Mouse (Mus musculus) forebrain, embryonic 14.5 days (tissue): ENCODE measurements around the gene Tspan9. TPM values are rescaled to one million over a fixed set of nuclear protein-coding genes. Genes with fewer than 3 reads are reported as not detected.
A peak's percentile ranks its signal among the peaks of the same experiment; 100 is the strongest.

Experiments
- ATAC-seq: fragments of 200-750 bp; cut with Nextera tagmentation; 2 replicates; pipeline ENCODE4 v1.8.0; 2017; ENCODE audit warnings: mild to moderate bottlenecking, moderate library complexity
- DNase-seq: peaks from one replicate; pipeline ENCODE4 v3.0.0-alpha.2; 2015; ENCODE audit warnings: low spot score
- H3K27ac ChIP-seq: fragments of 300-500 bp; sonication (generic); 2 replicates; pipeline ENCODE4 v1.5.1; 2014; ENCODE audit warnings: low read depth, mild to moderate bottlenecking, control low read depth, low read length, moderate library complexity
- H3K27me3 ChIP-seq: fragments of 300-500 bp; sonication (generic); replicated peaks from 2 replicates; pipeline ENCODE4 v1.6.1; 2014; ENCODE audit warnings: low read length, control low read depth, mixed read lengths; ENCODE audit not compliant: control insufficient read depth, insufficient read depth
- H3K36me3 ChIP-seq: fragments of 300-500 bp; sonication (generic); 2 replicates; pipeline ENCODE4 v1.6.1; 2014; ENCODE audit warnings: low read length, control low read depth; ENCODE audit not compliant: control insufficient read depth, insufficient read depth
- H3K4me1 ChIP-seq: fragments of 300-500 bp; sonication (generic); 2 replicates; pipeline ENCODE4 v1.6.1; 2014; ENCODE audit warnings: antibody characterized with exemption, low read length, control low read depth; ENCODE audit not compliant: control insufficient read depth, insufficient read depth
- H3K4me2 ChIP-seq: fragments of 300-500 bp; sonication (generic); 2 replicates; pipeline ENCODE4 v1.6.1; 2014; ENCODE audit warnings: mild to moderate bottlenecking, control low read depth, low read length
- H3K4me3 ChIP-seq: fragments of 300-500 bp; sonication (generic); 2 replicates; pipeline ENCODE4 v1.5.1; 2014; ENCODE audit warnings: low read depth, low read length, control low read depth
- H3K9ac ChIP-seq: fragments of 300-500 bp; sonication (generic); 2 replicates; pipeline ENCODE4 v1.6.1; 2014; ENCODE audit warnings: mild to moderate bottlenecking, low read length, control low read depth, moderate library complexity
- H3K9me3 ChIP-seq: fragments of 300-500 bp; sonication (generic); replicated peaks from 2 replicates; pipeline ENCODE4 v1.6.1; 2016; ENCODE audit warnings: low read length, control low read depth, mixed read lengths; ENCODE audit not compliant: control insufficient read depth
- WGBS: fragments of 180-500 bp; shearing (Covaris S2); extraction: QIAGEN DNeasy Blood & Tissue Kit; methylation state at CpG from one replicate; pipeline ENCODE4 v1.1.7; 2014; 5-methylcytosine and 5-hydroxymethylcytosine counted together
- polyA plus RNA-seq: library from polyadenylated mRNA; unstranded; fragments of >200 nt; fragmentation: Nextera tagmentation; extraction: Ambion mirVana; gene quantifications from 2 replicates; pipeline ENCODE4 v1.2.1, GENCODE M21; 2014

Gene Tspan9
- polyA plus RNA-seq, 1 experiment from 2014 or later: 23.0 TPM

GRCm38 (mm10) chr6:128115121-128115520, 28.3 kb downstream of the Tspan9 start:
- 0 out of 2 replicates have a peak, but pooled peaks cover 2% of the 10 kb centered on the region for H3K4me1 ChIP-seq

DNA sequence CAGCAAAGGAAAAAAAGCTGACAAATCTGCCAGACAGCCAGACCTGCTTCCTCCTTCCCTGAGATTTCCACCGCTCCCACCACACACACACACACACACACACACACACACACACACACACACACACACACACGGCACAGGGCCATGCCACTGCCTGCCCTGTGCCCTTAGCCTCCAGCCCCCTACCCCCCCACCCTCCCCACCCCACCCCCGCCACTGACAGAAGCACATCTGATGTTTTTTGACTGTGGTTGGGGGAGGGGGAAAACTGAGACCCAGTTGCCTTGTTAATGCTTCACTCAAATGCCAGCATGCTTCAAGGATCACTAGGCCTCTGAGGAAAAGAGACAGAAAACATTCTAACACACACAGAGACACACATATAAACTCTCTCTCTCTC, 30.8 kb downstream of the Tspan9 start:
- no peak overlapping the region; the same call in 1 of the 2 replicates for H3K27ac ChIP-seq
- ATAC-seq (0 out of 2 replicates have a peak, but pooled peaks have one; percentile 25), DNase-seq (peak; percentile 50)
- H3K36me3 ChIP-seq: no peaks in the 10 kb centered on the region
- no peaks in the 10 kb centered on the region for H3K9me3 ChIP-seq
- no peak overlapping the region for H3K9ac ChIP-seq
- H3K4me2 ChIP-seq: no peak overlapping the region
- no peak overlapping the region for H3K4me3 ChIP-seq
- 25% methylated on average over 3 of the region's 3 CpGs for WGBS
- H3K27me3 ChIP-seq: no peaks in the 10 kb centered on the region
- H3K4me1 ChIP-seq: 0 out of 2 replicates have a peak, but pooled peaks cover 2% of the 10 kb centered on the region

More at GRCm38 (mm10) chr6:128115121-128115520, 28.3 kb downstream of the Tspan9 start:
- H3K4me3 ChIP-seq: no peak overlapping the region
- DNase-seq (peak; percentile 30), ATAC-seq (0 out of 2 replicates have a peak, but pooled peaks have one; percentile 9)
- 81% methylated on average over 6 of the region's 6 CpGs for WGBS
- H3K9ac ChIP-seq: no peak overlapping the region
- no peak overlapping the region for H3K27ac ChIP-seq
- H3K27me3 ChIP-seq: no peaks in the 10 kb centered on the region
- H3K36me3 ChIP-seq: no peaks in the 10 kb centered on the region
- no peak overlapping the region for H3K4me2 ChIP-seq
- no peaks in the 10 kb centered on the region for H3K9me3 ChIP-seq

DNA sequence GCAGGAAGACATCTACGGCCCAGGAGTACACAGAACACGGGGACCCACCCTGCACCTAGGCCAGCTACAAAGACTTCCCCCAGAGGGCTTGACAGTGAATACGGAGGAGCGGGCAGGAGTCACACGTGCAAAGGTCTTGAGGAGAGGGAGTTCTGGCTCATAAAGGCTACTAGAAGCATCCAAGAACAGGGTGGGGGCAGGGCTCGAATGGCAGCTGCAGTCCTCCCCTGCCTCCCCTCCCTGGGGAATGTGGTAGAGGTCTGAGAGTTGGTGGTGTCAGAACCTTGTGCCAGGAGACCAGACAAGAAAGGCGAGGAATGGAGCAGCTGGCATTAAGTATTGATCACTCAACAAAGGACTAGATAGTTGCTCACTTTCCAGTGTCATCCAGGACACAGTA, 31.6 kb downstream of the Tspan9 start:
- 69% methylated on average over 7 of the region's 7 CpGs for whole genome bisulfite sequencing
- no peak overlapping the region for H3K27ac ChIP-seq
- no peaks in the 10 kb centered on the region for H3K36me3 ChIP-seq
- no peak overlapping the region for H3K4me2 ChIP-seq
- H3K4me1 ChIP-seq: 0 out of 2 replicates have a peak, but pooled peaks cover 2% of the 10 kb centered on the region
- H3K9ac ChIP-seq: no peak overlapping the region
- ATAC-seq (no peak), DNase-seq (no peak)
- H3K27me3 ChIP-seq: no peaks in the 10 kb centered on the region
- H3K9me3 ChIP-seq: no peaks in the 10 kb centered on the region
- H3K4me3 ChIP-seq: no peak overlapping the region

DNA sequence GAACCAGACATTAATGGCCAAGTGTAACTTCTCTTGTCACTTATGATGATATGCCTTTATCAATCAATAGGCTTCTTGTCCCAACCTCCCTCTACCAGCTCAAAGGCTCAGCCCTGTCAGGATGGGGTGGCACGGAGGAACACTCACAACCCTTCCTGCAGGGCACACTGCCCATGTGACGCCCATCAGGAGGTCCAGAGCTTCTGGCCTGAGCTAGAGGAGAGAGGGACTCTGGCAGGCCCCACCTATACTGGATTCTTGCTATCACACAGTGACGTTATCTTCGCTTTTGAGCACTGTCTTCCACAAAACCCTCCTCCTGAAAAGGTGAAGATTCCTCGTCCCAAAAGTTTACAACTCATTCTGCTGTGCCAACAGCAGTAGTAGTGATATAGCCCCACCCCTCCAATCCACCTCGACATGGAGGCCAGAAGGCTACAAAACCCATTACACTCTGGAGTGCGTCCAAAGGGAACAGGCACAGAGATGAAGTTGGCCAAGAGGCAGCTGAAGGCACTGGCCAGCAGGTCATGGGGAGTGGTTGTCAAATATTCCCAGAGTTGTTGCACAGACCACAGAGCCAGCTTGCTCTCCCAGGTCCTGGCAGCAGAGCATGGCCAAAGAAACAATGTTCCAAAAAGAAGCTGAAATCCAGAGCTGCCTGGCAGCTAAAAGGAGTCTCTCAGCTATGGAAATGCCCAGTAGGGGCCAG, 34.9 kb downstream of the Tspan9 start:
- Histone ChIP-seq H3K4me3 (no peak overlapping the region), H3K4me2 (no peak overlapping the region), H3K9me3 (no peaks in the 10 kb centered on the region), H3K4me1 (peaks cover 8% of the 10 kb centered on the region), H3K27me3 (no peaks in the 10 kb centered on the region), H3K36me3 (no peaks in the 10 kb centered on the region), H3K27ac (no peak overlapping the region), H3K9ac (no peak overlapping the region)
- 89% methylated on average over 7 of the region's 7 CpGs for WGBS
- DNase-seq (no peak), ATAC-seq (no peak)

DNA sequence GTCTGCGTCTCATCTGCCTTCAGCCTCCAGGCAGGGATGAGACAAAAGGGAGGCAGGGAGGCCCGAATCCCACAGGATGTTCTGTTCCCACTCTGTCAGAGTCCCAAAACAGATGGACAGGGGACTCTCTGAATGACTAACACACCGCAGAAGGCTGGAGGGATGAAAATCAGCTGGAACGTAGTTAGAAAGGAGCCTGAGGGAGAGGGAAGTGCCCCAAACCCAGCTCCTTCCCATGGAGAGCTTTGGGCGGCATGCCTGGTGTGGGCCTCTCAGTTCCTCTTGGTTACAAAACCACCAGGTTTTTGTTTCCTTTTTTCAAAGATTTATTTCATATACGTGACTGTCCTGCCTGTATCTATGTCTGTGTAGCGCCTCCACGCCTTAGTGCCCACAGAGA, 35.7 kb downstream of the Tspan9 start:
- no peak for DNase-seq
- no peak overlapping the region for H3K4me3 ChIP-seq
- WGBS: 86% methylated on average over 8 of the region's 8 CpGs
- H3K9me3 ChIP-seq: no peaks in the 10 kb centered on the region
- H3K4me2 ChIP-seq: no peak overlapping the region
- peaks cover 9% of the 10 kb centered on the region for H3K4me1 ChIP-seq
- H3K36me3 ChIP-seq: no peaks in the 10 kb centered on the region
- no peak overlapping the region for H3K9ac ChIP-seq
- H3K27me3 ChIP-seq: no peaks in the 10 kb centered on the region
- no peak overlapping the region for H3K27ac ChIP-seq
- no peak for ATAC-seq

- Histone ChIP-seq H3K27ac (no peak overlapping the region), H3K9ac (no peak overlapping the region), H3K36me3 (no peaks in the 10 kb centered on the region), H3K4me2 (no peak overlapping the region), H3K27me3 (no peaks in the 10 kb centered on the region), H3K4me3 (no peak overlapping the region), H3K4me1 (peaks cover 12% of the 10 kb centered on the region), H3K9me3 (no peaks in the 10 kb centered on the region)
- DNase-seq (no peak), ATAC-seq (no peak)
- WGBS: 83% methylated on average over 3 of the region's 3 CpGs
Observed at GRCm38 (mm10) chr6:128106154-128106553, 37.2 kb downstream of the Tspan9 start.

- Histone ChIP-seq H3K9ac (no peak overlapping the region), H3K4me2 (no peak overlapping the region), H3K4me3 (no peak overlapping the region), H3K4me1 (peaks cover 12% of the 10 kb centered on the region), H3K27me3 (no peaks in the 10 kb centered on the region), H3K9me3 (no peaks in the 10 kb centered on the region), H3K27ac (no peak overlapping the region), H3K36me3 (no peaks in the 10 kb centered on the region)
- ATAC-seq: no peak
- no peak for DNase-seq
- 74% methylated on average over 7 of the region's 7 CpGs for WGBS
Observed at GRCm38 (mm10) chr6:128104712-128105324, 38.6 kb downstream of the Tspan9 start.

DNA sequence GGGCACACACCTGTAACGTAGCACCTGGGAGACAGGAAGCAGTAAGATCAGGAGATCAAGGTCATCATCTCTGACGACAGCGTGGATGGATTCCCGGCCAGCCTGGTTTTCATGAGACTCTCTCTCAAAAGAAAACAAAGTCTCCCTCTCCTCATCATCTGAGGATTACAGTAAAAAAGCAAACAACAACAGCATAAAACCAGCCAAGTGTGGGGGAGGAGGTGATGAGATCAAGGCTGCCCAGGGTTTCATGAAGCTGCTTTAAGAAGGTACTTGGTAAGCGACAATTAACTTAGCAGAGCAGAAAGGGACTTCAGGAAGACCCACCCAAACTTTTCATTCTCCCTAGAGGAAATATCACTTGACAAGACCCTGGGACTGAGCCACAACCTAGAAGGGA, 39.5 kb downstream of the Tspan9 start:
- no peak for ATAC-seq

More for the DNA sequence above, 39.5 kb downstream of the Tspan9 start:
- Histone ChIP-seq H3K4me2 (no peak overlapping the region), H3K36me3 (no peaks in the 10 kb centered on the region), H3K27me3 (no peaks in the 10 kb centered on the region), H3K4me1 (peaks cover 17% of the 10 kb centered on the region), H3K4me3 (no peak overlapping the region), H3K9ac (no peak overlapping the region), H3K9me3 (no peaks in the 10 kb centered on the region), H3K27ac (no peak overlapping the region)
- no peak for DNase-seq
- WGBS: 87% methylated on average over 5 of the region's 5 CpGs
